Mouse (Mus musculus): Measurements from ENCODE around the gene Cpt2.

Gene Cpt2

GRCm38 (mm10) chr4:107921152-107921695 lies 2.2 kb downstream of the Cpt2 start:
- no peak for DNase-seq (ENCODE audit: low spot score in 2 of 2)

- no peak for DNase-seq (ENCODE audit: low spot score in 2 of 2)
These were observed 3.1 kb downstream of the Cpt2 start for GRCm38 (mm10) chr4:107920336-107920735.

- DNase-seq (ENCODE audit: low spot score in 2 of 2), result no peak
These were observed 13.4 kb downstream of the Cpt2 start for GRCm38 (mm10) chr4:107910020-107910419.

DNA sequence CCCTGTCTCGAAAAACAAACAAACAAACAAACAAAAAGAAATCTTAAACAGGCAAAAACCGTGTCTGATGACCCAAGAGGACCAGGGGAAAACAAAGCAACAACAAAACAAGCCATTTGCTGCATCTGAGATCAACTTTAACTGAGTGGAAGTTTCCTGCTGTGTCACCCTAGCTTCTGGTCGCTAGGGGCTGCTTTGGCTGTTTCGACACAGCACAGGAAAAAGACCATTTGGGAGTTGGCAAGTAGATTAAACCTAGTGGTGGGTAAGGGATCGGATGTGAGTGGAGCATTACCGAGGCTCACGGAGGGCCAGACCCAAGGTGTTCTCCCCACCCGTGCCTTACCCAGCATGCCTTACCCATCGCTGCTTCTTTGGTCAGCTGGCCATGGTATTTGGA lies 16.8 kb downstream of the Cpt2 start:
- DNase-seq (ENCODE audit: low spot score in 2 of 2), result no peak

DNA sequence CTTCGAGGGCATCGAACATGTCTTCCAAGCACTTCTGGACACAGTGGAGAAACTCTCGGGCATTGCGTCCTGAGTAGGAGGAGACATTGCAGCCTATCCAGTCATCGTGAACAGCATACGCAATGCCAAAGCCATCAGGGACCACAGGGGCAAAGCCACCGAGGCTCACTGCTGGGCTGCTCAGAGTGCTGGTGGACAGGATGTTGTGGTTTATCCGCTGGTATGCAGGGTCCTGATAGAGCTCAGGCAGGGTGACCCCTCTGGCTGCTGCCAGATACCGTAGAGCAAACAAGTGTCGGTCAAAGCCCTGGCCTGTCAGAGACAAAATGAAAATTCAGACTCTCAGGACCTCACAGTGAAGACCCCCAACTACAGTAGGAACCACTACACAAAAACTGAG lies 19.2 kb downstream of the Cpt2 start:
- no peak for DNase-seq (ENCODE audit: low spot score in 2 of 2)

DNA sequence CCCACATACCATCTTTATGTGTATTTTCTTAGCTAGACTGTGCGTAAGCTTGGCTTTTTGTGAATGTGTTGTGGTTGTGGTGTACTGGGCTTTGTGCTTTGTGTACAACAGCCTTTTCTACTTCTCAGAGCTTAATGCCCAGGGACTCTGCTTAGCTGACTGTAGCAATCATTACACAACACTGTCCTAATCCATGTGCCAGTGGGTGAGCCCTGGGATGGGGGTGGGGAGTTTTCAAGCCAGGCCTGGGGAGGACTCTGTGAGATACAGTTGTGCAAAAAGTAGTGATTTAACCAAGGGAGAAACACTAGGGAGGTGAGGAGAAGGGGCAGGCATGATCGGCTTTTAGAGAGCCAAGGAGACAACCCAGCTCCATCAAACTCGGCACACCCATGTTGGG lies 23.2 kb downstream of the Cpt2 start:
- DNase-seq (ENCODE audit: low spot score in 2 of 2), result no peak

GRCm38 (mm10) chr4:107899211-107899927 lies 24.0 kb downstream of the Cpt2 start:
- DNase-seq (ENCODE audit: low spot score in 2 of 2), result no peak

DNA sequence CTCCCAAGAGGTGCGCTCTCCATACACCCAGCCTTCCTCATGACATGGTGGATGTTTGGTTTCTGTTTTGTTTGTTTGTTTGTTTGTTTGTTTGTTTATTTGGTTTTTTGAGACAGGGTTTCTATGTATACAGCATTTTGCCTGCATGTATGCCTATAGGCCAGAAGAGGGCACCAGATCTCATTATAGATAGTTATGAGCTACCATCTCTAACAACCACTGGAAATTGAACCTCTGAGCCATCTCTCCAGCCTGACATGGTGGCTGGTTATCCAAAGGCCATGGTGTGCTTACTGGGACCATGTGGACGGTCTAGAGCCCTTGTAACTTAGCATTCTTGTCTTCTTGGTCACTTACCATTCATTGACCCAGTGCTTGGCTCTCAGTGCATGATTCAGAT lies 30.7 kb downstream of the Cpt2 start:
- no peak for DNase-seq (ENCODE audit: low spot score in 2 of 2)

DNA sequence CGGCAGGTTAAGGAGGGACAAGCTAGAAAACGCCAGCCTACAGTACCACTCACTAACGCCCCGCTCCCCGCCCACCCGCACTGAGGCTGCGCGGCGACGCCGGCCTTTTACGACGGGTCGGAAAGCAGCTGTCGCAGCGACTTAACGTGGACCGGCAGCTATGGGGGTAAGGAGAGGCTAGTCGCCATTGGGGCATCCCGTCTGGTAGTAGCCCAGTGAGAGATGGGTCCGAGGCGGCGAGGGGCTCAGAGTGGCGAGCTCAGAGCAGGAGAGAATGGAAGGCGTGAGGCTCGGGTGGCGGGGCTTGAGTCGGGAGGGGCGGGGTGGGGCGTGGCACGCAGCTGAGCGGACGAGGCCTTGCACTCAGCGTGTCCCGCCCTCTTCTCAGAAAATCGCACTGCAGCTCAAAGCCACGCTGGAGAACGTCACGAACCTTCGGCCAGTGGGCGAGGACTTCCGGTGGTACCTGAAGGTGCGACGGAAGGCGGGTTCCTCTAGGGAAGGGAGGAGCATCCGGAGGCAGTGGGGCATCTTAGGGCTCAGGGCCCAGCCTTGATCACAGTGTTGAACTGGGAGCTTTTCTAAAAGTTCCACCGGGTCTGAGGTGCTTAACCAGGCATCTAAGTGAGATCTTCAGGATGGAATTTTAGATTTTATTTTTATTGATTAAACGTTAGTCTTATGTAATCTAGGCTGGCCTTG lies 33.5 kb downstream of the Cpt2 start, which contains the start of gene 0610037L13Rik:
Gene 0610037L13Rik (plus strand): TSS at position 83 of the 702 bp plus-strand sequence.
- peak; percentile 91 to 96 for DNase-seq (ENCODE audit: low spot score in 2 of 2)

DNA sequence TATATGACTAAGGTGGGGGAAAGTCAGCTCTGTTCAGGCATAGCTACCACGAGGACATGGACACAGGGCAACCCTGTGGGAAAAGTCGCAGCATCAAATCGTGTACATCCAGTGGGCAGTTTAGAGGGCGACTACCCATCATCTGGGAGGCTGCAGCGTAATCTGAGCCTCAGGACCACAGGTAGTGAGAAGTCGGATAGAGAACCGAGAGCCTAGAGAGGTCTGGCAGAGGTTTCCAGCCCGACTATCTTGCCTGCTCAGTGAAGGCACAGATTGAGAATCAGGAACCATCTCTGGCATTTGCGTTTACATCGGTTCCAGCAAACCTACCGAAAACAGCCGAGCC lies 34.1 kb downstream of the Cpt2 start:
- no peak for DNase-seq (ENCODE audit: low spot score in 2 of 2)

DNA sequence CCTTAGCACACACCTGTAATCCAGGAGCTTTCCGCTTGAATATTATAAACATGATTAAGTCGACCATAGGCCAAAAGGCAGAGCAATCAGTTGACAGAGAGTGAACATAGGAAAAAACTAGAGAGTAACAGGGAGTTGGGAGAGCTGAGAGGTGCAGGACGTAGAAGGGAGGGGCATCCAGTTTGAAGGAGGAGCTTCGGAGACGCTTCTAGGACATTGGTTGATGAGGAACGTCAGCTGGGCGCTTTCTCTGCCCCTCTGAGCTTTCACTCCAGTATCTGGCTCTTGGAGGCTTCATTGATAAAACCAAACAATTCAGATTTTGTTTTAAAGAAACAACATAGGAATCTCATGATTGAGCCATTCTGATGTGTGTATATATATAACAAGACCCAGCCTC lies 37.0 kb downstream of the Cpt2 start:
- no peak for DNase-seq (ENCODE audit: low spot score in 2 of 2)

- DNase-seq (ENCODE audit: low spot score in 2 of 2), result no peak
These were observed 41.8 kb downstream of the Cpt2 start for GRCm38 (mm10) chr4:107881631-107882030.

- DNase-seq (ENCODE audit: low spot score in 2 of 2), result peak; percentile 88 to 96
These were observed 44.0 kb downstream of the Cpt2 start, which contains the start of gene Magoh for GRCm38 (mm10) chr4:107879254-107880050. Gene Magoh (plus strand): TSS chr4:107879755.

DNA sequence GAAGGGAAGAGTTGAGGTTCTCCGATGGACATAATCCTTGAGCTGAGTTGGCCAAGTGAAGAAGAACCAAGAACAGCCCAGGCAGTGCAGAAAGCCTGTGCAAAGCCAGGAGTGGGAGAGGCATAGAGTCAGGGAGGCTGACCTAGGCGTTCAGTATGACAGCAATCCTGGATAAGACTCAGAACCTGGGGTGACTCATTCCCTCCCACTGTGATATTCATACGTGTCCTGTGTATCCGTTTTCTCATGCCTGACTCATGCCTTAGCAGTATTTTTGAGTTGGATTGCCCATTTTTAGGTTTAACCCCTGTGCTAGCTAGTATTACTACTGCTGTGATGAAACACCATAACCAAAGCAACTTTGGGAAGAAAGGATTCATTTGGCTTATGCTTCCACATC lies 58.5 kb downstream of the Cpt2 start:
- DNase-seq (ENCODE audit: low spot score in 2 of 2), result no peak

DNA sequence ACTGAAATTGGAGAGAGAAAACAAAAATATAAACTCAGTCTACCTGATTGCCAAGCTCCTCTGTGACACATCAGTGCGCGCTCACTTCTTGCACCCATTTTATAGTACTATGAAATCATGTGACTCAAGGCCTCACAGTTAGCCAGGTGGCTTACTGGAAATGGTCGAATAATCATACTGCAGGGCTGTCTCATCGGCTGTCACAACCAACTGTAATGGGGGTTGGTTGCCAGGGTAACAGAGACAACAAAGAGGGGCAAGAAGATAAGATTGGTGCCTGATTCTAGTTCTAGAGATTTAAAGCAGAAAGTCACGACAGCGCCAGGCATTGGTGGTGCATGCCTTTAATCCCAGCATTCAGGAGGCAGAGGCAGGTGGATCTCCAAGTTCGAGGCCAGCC lies 64.4 kb downstream of the Cpt2 start:
- no peak for DNase-seq (ENCODE audit: low spot score in 2 of 2)

GRCm38 (mm10) chr4:107856958-107857686 lies 66.3 kb downstream of the Cpt2 start:
- peak in 1 of 2 experiments; percentile 33 for DNase-seq (ENCODE audit: low spot score in 2 of 2)
